Mouse (Mus musculus) lung, adult 2 months (tissue): ENCODE results near the gene Krtap3-2.

Experiments used
- CTCF ChIP-seq: fragments of 200-500 bp; IDR thresholded peaks from 2 replicates; pipeline ENCODE4 v1.5.1; 2011; ENCODE audit warnings: mild to moderate bottlenecking, low read length, control low read depth; ENCODE audit not compliant: insufficient read depth
- POLR2A ChIP-seq: fragments of 200-500 bp; IDR thresholded peaks from 2 replicates; pipeline ENCODE4 v1.6.1; 2011; ENCODE audit warnings: low read depth, mild to moderate bottlenecking, control low read depth, low read length, borderline replicate concordance; ENCODE audit errors: extremely low read depth

- no peak for TF ChIP-seq CTCF
- no peak for TF ChIP-seq POLR2A
Measured at GRCm38 (mm10) chr11:99581051-99581450, 24.4 kb upstream of the Krtap3-2 start.
